Mouse (Mus musculus): ENCODE measurements around the gene Rbm47.

Gene Rbm47

GRCm38 (mm10) chr5:66156431-66156962 lies 16.4 kb downstream of the Rbm47 start:
- no peak for DNase-seq (ENCODE audit: low spot score in 2 of 2)

GRCm38 (mm10) chr5:66154616-66155015 lies 18.3 kb downstream of the Rbm47 start:
- no peak for DNase-seq (ENCODE audit: low spot score in 2 of 2)

- no peak for DNase-seq (ENCODE audit: low spot score in 2 of 2)
Measured at GRCm38 (mm10) chr5:66153486-66153885, 19.4 kb downstream of the Rbm47 start.

- DNase-seq (ENCODE audit: low spot score in 2 of 2), result no peak
Measured at GRCm38 (mm10) chr5:66151301-66152188, 21.4 kb downstream of the Rbm47 start.

- no peak for DNase-seq (ENCODE audit: low spot score in 2 of 2)
Measured at GRCm38 (mm10) chr5:66150706-66151300, 22.1 kb downstream of the Rbm47 start.

GRCm38 (mm10) chr5:66150106-66150705 lies 22.7 kb downstream of the Rbm47 start:
- DNase-seq (ENCODE audit: low spot score in 2 of 2), result no peak

GRCm38 (mm10) chr5:66149571-66149970 lies 23.3 kb downstream of the Rbm47 start:
- DNase-seq (ENCODE audit: low spot score in 2 of 2), result no peak

- no peak for DNase-seq (ENCODE audit: low spot score in 2 of 2)
Measured at GRCm38 (mm10) chr5:66149111-66149510, 23.8 kb downstream of the Rbm47 start.

- DNase-seq (ENCODE audit: low spot score in 2 of 2), result no peak
Measured at GRCm38 (mm10) chr5:66147313-66147712, 25.6 kb downstream of the Rbm47 start.

- DNase-seq (ENCODE audit: low spot score in 2 of 2), result no peak
Measured at GRCm38 (mm10) chr5:66145583-66145982, 27.3 kb downstream of the Rbm47 start.

- no peak for DNase-seq (ENCODE audit: low spot score in 2 of 2)
Measured at GRCm38 (mm10) chr5:66143093-66144032, 29.6 kb downstream of the Rbm47 start.

- DNase-seq (ENCODE audit: low spot score in 2 of 2), result no peak
Measured at GRCm38 (mm10) chr5:66141474-66141873, 31.4 kb downstream of the Rbm47 start.

GRCm38 (mm10) chr5:66139634-66140295 lies 33.2 kb downstream of the Rbm47 start:
- DNase-seq (ENCODE audit: low spot score in 2 of 2), result no peak

- no peak for DNase-seq (ENCODE audit: low spot score in 2 of 2)
Measured at GRCm38 (mm10) chr5:66139171-66139570, 33.7 kb downstream of the Rbm47 start.

- DNase-seq (ENCODE audit: low spot score in 2 of 2), result no peak
Measured at GRCm38 (mm10) chr5:66138597-66138996, 34.3 kb downstream of the Rbm47 start.

- DNase-seq (ENCODE audit: low spot score in 2 of 2), result peak in 1 of 2 experiments; percentile 13
Measured at GRCm38 (mm10) chr5:66137250-66137649, 35.7 kb downstream of the Rbm47 start.

- DNase-seq (ENCODE audit: low spot score in 2 of 2), result no peak
Measured at GRCm38 (mm10) chr5:66135853-66136210, 37.1 kb downstream of the Rbm47 start.

- DNase-seq (ENCODE audit: low spot score in 2 of 2), result no peak
Measured at GRCm38 (mm10) chr5:66135161-66135852, 37.6 kb downstream of the Rbm47 start.

GRCm38 (mm10) chr5:66134578-66134977 lies 38.3 kb downstream of the Rbm47 start:
- no peak for DNase-seq (ENCODE audit: low spot score in 2 of 2)

- DNase-seq (ENCODE audit: low spot score in 2 of 2), result no peak
Measured at GRCm38 (mm10) chr5:66128948-66129347, 44.0 kb downstream of the Rbm47 start.

Measured in frontal cortex, postnatal 25 days (tissue).